Mouse (Mus musculus): ENCODE measurements around the gene Olfr1424.

GRCm38 (mm10) chr19:12010916-12011559 lies 51.4 kb downstream of the Olfr1424 start:
- TF ChIP-seq CTCF (IDR thresholded peaks at IDR 0.05; ENCODE audit: control insufficient read depth, insufficient read depth, insufficient read length) (no peak), MYOD1 (IDR thresholded peaks at IDR 0.05; ENCODE audit: control insufficient read depth, insufficient read length, low read depth) (no peak), USF1 (IDR thresholded peaks at IDR 0.05; ENCODE audit: low read depth) (no peak), MYOG (IDR thresholded peaks at IDR 0.05; ENCODE audit: control insufficient read depth, extremely low read depth, insufficient read length) (no peak)

All from C2C12 (cell line).